Mouse (Mus musculus) regulatory T cell (primary cell): ENCODE measurements around the gene Wdr46.
"Not testable (repeated sequence)": the region's sequence is repeated elsewhere in the genome, so short reads cannot be mapped to it uniquely, and the experiment has no call there.

Experiments used
- in situ Hi-C: fragments of 300-600 bp; cut with MboI, MseI; formaldehyde crosslinking; loops from one replicate; pipeline ENCODE4 v1.15.1; 2025; ENCODE audit warnings: high pct_unique_total_duplicates

The Wdr46 gene

DNA sequence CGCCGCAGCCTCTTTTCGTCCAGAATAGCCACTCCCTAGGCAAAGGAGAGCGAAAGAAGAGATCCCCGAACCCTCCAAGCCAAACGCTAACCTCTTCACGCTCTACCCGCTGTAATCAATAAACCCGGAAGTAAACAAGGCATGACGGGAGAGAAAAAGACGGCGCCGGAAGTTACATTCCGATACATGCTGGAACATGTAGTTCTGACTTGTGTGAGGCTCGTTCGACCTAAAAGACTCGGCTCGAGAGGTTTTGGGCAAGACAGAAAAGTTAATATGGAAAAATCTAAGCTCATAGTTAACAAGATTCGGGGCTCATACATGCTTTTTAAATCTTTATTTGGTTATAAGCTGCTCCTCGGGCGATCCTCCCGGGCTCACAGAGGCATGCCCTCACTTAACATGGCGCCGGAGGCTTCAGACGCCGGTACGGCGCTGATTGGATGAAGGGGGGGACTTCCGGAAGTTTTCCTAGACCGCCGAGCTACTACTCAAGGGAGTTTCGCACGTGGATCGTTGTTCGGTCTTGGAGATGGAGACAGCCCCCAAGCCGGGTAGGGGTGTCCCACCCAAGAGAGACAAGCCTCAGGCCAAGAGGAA is at the start of gene Wdr46, which contains the start of gene Pfdn6:
Gene Wdr46 (plus strand): TSS at position 455 of the 600 bp plus-strand sequence.
Gene Pfdn6 (minus strand): TSS at position 138 of the 600 bp plus-strand sequence.
- in situ Hi-C loops = no loop called here

DNA sequence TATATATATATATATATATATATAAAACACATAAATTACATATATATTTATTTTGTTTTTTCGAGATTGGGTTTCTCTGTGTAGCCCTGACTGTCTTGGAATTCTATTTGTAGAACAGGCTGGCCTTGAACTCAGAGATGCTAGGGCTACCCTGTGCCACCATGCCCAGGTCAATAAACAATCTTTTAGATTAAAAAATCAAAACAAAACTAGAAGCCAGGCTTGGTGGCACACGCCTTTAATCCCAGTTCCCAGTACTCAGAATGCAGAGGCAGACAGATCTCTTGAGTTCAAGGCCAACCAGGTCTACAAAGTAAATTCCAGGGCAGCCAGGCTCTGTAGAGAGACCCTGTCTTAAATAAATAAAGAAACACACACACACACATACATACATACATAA is 49.1 kb upstream of the Wdr46 start:
- in situ Hi-C loops = loop anchor here (5.0 kb wide), 1 partner anchor 41 kb away; no protein-coding TSS in a partner anchor

DNA sequence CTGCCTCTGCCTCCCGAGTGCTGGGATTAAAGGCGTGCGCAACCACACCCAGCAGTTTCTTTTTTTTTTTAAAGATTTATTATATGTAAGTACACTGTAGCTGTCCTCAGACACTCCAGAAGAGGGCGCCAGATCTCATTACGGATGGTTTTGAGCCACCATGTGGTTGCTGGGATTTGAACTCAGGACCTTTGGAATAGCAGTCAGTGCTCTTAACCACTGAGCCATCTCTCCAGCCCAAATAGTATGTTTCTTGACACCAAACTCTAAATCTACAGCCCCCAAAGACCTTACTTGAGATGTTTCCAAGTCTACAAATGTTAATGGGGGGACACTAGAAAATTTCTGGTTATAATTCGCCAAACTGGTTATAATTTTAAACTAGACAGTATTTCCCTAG is 48.6 kb upstream of the Wdr46 start:
- in situ Hi-C loops = loop anchor here (5.0 kb wide), 1 partner anchor 40 kb away; no protein-coding TSS in a partner anchor

DNA sequence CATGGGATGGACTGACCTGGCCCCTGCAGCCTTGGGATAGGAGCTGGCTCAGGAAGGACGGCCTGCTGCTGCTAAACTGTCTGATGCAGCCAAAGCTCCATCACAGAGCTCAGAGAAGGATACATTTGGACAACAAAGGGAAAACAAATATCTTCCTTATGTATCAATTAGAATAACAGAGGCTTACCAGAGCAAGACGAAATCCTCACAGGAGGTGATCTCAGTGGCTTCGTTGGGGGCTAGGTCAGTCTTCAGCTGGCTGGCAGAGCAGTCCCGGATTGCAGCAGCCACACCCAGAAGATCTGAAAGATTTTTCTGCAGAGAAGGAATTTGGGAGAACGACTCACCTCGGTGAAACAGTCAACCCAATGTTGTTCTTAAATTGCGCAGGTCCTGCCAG is 48.0 kb upstream of the Wdr46 start:
- in situ Hi-C loops = loop anchor here (5.0 kb wide), 1 partner anchor 40 kb away; no protein-coding TSS in a partner anchor

DNA sequence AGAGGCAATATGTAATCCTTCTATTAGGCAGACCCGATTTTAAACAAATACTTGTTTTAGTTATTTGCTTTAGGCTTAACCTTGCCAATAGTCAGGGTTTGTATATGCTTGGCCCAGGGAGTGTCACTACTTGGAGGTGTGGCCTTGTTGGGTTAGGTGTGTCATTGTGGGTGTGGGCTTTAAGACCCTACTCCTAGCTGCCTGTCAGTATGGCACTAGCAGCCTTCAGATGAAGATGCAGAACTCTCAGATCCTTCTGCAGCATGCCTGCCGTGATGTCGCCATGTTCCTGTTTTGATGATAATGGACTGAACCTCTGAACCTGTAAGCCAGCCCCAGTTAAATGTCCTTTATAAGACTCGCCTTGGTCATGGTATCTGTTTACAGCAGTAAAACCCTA is 47.4 kb upstream of the Wdr46 start:
- in situ Hi-C loops = loop anchor here (5.0 kb wide), 1 partner anchor 39 kb away; no protein-coding TSS in a partner anchor

DNA sequence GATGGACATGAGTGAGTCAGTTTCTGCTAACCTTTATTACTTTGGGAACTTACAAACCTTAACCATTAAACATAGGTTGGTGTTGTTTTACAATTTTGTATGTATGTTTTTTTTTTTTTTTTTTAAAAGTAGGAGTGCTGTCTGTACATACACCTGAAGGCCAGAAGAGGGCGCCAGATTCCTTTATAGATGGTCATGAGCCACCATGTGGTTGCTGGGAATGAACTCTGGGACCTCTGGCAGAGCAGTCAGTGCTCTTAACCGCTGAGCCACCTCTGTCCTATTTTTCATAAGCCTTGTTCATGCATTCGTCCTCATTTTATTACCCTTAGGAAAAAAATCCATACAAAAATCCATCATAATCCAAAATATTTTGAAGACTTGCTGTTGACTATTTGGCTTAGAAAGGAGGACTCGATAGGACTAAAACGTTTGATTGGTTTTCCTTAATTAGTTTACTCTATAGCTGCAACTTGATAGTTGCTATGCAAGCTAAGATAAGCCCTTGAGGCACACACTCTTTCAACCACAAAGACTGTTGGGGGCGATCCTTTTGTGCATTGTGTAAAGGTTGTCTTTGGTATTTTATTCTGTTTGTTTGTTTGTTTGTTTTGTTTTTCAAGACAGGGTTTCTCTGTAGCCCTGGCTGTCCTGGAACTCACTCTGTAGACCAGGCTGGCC is 43.2 kb upstream of the Wdr46 start:
- in situ Hi-C loops = no loop called here

DNA sequence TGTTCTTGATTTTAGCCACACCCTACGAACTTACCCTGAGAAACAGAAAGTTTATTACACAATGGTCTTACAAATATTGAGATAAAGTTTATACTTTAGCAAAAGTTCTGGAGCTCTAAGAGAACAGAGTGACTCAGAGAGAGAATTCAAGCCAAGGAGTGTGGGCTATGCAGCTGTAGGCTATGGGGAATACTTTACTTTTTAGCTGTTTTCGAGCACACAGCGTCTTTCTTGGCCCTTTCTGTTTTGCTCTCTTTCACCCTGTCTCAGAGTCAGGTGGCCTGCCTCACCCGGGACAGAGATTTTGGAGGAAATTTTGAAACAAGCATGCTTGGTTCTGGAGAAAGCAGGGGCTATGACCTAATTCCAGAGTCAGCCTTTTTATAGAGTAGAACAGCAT is 42.3 kb upstream of the Wdr46 start:
- in situ Hi-C loops = not testable (repeated sequence)

DNA sequence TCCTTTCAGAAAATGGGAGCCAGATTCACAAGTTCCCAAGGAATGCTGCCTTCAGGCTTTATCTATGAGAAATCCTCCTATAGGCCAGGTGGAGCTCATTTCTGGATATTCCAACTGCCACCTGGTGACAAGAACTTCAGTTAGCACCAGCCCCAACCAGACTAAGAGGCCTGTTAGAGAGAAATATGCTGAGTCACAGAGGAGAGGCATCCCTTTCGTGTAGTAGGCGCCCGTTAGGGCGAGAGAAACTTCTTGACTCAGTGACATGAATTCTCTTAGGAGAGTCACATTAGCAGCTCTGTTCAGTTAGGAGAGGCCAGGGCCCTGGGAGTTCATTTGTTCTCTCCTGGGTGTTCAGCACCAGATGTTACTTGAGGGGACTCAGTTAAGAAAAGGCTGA is 40.8 kb upstream of the Wdr46 start:
- in situ Hi-C loops = loop anchor here (25.0 kb wide), 1 partner anchor 713 kb away; the partner anchor contains the start of genes Agpat1, Egfl8 and Rnf5

DNA sequence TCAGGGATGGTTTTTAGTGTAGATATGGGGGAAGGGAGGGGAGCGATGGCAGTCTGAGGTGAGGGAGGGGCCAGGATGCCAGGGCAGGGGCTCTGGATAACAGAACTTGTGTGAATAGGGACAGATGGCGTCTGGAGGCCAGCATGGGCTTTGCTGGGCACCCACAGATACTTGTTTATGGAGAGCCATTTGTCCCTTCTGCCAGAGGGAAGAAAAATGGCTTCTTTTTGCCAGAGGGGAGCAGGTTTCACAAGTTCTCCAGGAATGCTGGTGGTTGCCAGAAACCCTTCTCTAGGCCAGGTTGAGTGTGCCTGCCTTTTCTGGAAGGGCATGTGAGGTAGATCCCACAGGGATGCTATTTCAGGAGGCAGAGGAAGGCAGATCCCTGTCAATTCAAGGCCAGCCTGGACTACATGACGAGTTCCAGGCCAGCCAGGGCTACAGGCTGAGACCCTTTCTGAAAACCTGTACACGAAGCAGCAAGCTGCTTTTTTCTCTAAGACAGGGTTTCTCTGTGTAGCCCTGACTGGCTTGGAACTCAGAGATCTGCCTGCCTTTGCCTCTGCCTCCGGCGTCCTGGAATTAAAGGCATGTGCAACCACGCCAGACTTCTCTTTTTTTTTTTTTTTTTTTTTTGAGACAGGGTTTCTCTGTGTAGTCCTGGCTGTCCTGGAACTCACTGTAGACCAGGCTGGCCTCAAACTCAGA is 40.0 kb upstream of the Wdr46 start:
- in situ Hi-C loops = loop anchor here (25.0 kb wide), 1 partner anchor 712 kb away; the partner anchor contains the start of genes Agpat1, Egfl8 and Rnf5

DNA sequence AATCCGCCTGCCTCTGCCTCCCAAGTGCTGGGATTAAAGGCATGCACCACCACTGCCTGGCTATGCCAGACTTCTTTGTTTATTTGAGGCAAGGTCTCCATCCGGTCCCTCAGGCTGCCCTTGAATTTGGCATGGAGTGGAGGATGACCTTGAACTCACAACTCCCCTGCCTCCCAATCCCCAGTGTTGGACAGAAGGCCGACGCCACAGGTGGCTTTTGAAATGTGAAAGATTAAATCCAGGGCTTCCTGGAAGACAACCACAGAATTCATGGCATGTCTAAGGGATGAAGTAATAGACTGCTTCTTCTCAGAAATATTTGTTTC is 39.5 kb upstream of the Wdr46 start:
- in situ Hi-C loops = loop anchor here (25.0 kb wide), 1 partner anchor 711 kb away; the partner anchor contains the start of genes Agpat1, Egfl8 and Rnf5

DNA sequence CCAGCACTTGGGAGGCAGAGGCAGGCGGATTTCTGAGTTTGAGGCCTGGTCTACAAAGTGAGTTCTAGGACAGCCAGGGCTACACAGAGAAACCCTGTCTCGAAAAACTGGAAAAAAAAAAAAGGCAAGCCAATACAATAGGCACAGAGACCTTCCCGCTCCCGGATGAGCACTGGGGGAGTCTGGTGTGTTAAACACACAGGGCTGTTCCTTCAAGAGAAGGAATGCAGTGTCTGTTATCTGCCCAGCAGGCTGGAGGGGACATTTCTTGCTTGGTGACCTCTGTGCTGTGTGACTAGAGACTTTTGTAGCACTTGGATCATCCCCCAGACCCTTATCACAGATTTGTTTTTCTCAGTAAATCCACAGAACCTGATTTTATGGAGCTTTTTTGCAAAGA is 38.8 kb upstream of the Wdr46 start:
- in situ Hi-C loops = loop anchor here (25.0 kb wide), 1 partner anchor 711 kb away; the partner anchor contains the start of genes Agpat1, Egfl8 and Rnf5

DNA sequence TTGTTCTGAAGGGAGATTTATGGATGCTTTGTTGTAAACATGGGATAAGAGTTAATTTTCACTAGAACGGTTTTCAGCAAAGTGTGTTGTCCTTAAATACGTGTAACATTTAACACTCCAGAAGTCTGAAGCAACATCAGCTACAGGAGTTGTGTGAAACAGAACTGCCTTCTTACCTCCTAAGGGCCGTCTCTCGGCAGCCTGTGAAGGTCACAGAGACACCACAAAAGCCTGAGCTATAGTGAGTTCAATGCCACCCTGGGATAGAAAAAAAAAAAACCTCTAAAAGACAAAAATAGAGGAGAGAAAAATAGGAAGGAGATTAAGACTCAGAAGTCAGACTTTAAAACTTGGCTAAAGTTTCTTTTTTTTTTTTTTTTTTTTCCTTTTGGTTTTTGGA is 38.4 kb upstream of the Wdr46 start:
- in situ Hi-C loops = loop anchor here (25.0 kb wide), 1 partner anchor 710 kb away; the partner anchor contains the start of genes Agpat1, Egfl8 and Rnf5

DNA sequence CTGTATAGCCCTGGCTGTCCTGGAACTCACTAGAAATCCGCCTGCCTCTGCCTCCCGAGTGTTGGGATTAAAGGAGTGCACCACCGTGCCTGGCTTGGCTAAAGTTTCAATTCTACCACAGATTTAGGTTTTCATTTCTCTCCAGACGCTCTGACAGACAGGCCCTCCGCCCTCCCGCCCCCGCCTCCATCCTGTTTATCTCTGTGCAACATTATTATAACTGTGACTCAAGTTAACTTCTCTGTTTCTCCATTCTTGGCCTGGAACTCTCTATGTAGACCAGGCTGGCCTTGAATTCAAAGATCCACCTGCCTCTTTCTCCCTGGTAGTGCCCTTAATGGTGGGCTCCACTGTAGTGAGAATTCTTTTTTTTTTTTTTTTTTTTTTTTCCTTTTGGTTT is 38.0 kb upstream of the Wdr46 start:
- in situ Hi-C loops = loop anchor here (25.0 kb wide), 1 partner anchor 710 kb away; the partner anchor contains the start of genes Agpat1, Egfl8 and Rnf5

DNA sequence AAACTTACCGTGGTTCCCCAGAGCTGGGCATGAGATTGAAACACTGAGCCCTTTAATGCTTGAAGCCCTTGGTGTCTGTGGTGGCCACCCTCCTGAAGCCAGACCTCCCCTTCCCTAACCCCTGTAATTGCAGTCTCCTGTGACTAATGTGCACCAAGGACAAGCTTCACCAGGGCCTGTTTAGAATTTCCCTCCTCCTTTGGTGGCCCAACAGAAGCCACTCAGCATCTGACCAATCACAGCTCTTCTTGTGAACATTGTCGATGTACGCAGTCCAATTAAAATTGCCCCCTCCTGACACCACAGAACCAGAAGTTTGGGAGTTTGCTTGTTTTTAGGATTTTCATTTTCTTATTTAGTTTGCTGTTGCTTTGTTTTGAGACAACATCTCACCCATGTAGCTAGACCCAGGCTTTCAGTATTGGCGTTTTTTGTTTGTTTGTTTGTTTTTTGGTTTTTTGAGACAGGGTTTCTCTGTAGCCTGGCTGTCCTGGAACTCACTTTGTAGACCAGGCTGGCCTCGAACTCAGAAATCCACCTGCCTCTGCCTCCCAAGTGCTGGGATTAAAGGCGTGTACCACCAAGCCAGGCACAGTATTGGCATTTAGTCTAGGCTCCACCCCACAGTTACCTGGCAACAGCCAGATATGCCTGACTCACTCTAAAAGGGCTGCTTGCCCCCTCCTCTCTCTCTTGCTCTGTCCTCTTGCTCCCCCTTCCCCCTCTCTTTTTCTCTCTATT is 36.4 kb upstream of the Wdr46 start:
- in situ Hi-C loops = loop anchor here (25.0 kb wide), 1 partner anchor 708 kb away; the partner anchor contains the start of genes Agpat1, Egfl8 and Rnf5

DNA sequence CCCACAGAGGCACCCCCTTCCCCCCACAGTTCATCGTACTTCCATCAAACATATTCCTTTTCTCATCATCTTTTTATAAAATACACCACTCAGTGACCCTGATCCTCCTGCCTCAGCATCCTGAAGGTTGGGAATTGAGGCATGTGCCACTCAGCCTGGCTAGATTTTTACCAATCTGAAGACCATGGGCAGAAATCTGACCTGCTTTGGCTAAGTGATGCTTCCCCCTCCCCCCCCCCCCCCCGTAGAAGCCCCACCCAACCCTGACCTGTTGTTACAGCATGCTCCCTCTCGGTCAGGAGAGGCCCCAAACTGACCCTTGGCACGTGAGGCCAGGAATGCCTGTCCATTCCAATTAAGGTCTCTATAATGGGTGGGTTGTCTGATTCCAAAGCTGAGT is 35.6 kb upstream of the Wdr46 start, which contains the start of gene Platr17:
Gene Platr17 (plus strand): TSS at position 301 of the 400 bp plus-strand sequence.
- in situ Hi-C loops = loop anchor here (5.0 to 25.0 kb wide), 2 partner anchors 33 to 707 kb away; partner anchors contain the start of genes Agpat1, Egfl8, Gm7029 and Rnf5

DNA sequence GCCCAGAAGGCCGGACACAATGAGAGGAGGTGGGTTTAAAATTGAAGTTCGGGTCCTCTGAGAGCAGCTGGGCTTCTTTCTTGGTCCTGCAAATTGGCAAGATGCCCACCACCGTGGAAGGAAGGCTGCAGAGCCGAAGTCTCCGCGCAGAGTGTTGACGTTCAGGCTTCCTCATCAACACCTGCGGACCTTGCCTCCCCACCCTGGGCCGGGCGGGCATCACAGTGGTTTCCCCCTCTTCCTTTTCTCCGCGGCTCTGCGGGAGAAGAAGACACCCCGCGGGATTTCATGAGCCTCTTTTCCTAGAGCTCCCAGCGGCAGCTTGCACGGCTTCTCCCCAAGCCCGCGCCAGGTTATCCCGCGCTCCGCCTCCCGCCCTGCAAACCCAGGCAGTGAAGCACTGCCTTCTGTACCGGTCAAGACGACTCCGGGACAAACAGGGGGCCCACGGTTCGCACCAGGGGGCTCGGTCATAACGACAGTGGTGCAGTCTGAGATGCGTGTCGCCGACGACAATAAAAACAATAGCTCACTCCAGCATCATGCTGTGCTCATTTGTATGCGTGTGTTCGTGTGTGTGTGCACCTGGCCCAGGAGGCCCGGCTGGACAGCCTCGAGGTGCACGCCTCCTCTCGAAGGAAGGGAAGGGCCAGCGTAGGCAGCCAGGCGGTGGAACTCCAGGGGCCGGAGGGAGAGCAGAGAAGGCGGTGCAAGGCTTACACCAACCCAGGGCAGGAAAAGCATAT is 32.0 kb upstream of the Wdr46 start:
- in situ Hi-C loops = loop anchor here (5.0 to 25.0 kb wide), 2 partner anchors 36 to 704 kb away; partner anchors contain the start of genes Agpat1, Egfl8, Gm7029 and Rnf5

DNA sequence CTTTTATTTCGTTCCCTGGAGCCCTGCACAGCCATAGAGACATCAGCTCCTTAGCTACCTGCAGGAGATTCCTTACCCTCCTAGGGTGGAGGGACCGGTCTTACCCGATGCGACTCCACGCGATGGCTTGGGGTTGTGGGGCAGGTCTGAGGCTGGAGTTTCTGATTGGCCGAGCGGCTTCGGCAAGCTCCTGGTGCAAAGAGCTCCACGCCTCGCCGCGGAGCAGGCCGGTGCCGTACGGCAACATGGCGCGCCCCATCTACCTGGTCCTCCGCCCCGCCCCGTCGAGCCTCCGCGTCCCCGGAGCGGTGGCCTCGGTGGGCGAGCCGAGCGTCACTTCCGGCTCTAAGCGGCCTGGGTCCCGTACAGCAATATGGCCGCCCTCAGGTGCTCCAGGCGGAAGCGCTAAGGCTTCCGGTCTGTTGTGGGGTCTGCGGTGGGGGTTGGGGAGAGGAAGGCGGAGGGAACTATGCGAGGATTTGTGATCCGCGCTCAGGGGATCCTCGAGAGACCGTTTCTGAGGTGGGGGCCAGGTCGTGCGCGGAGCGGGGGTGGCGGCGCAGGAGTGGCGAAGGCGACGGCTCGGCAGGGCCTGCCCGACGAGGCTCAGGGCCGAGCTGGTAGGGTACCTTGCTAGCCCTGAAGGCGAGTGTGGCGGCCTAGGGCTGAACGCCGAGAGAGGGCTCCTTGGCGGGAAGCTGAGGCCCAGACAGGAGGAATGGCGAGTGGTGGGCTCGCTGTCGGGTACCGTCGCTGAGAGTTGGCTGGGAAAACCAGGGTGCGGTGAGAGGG is 31.2 kb upstream of the Wdr46 start, which contains the start of gene Daxx:
Gene Daxx (plus strand): TSS at position 338 of the 792 bp plus-strand sequence.
- in situ Hi-C loops = loop anchor here (5.0 to 25.0 kb wide), 2 partner anchors 37 to 703 kb away; partner anchors contain the start of genes Agpat1, Egfl8, Gm7029 and Rnf5

DNA sequence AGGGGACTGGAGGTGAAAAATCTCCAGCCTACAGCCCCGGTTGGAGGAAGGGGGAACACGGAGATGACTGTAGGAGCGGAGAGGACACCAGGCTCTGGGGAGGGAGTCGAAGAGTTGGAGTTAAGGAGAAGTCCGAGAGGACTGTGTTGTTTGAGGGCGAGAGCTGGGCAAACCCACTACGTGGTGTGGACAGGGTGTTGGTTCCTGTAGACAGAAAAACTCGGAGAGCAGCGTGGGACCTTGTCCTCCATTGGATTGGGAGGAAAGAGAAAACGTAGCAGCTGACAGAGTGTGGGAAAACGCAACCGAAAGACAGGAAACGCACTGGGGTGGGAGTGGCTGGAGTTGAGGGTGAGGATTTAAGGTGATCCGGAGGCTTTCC is 30.6 kb upstream of the Wdr46 start:
- in situ Hi-C loops = loop anchor here (5.0 to 25.0 kb wide), 2 partner anchors 38 to 702 kb away; partner anchors contain the start of genes Agpat1, Egfl8, Gm7029 and Rnf5
